Mouse (Mus musculus): Measurements from ENCODE around the gene C4b. TPM values are rescaled to one million over a fixed set of nuclear protein-coding genes. Genes with fewer than 3 reads are reported as not detected.
A peak's percentile ranks its signal among the peaks of the same experiment; 100 is the strongest.
"Not testable (repeated sequence)": the region's sequence is repeated elsewhere in the genome, so short reads cannot be mapped to it uniquely, and the experiment has no call there.

Gene C4b
- total RNA-seq, 2 experiments from 2014 or later = 3.6 to 6.3 TPM

GRCm38 (mm10) chr17:34714181-34714907 is 29.3 kb downstream of the C4b start:
- intact Hi-C loops (cut with DNase I) = not testable (repeated sequence)

GRCm38 (mm10) chr17:34712951-34713350 is 30.7 kb downstream of the C4b start:
- intact Hi-C loops (cut with DNase I) = loop anchor here (2.0 kb wide), 1 partner anchor 60 kb away; no protein-coding TSS in a partner anchor
- peak; percentile 45 to 53 for DNase-seq

More at GRCm38 (mm10) chr17:34714181-34714907, 29.3 kb downstream of the C4b start:
- not testable (repeated sequence) for DNase-seq

GRCm38 (mm10) chr17:34706476-34706875 is 37.2 kb downstream of the C4b start:
- DNase-seq; intact Hi-C loops (cut with DNase I): not testable (repeated sequence)

GRCm38 (mm10) chr17:34700671-34701071 is 43.0 kb downstream of the C4b start:
- intact Hi-C loops (cut with DNase I) = no loop called here
- no peak for DNase-seq

- DNase-seq = no peak
- intact Hi-C loops (cut with DNase I) = no loop called here
Observed at GRCm38 (mm10) chr17:34699575-34700408, 43.9 kb downstream of the C4b start.

- intact Hi-C loops (cut with DNase I) = no loop called here
Observed at GRCm38 (mm10) chr17:34692906-34693305, 50.8 kb downstream of the C4b start.

GRCm38 (mm10) chr17:34690458-34690857 is 53.2 kb downstream of the C4b start:
- peak in 1 of 2 experiments; percentile 70 for DNase-seq

More at GRCm38 (mm10) chr17:34692906-34693305, 50.8 kb downstream of the C4b start:
- DNase-seq = peak; percentile 88 to 91

GRCm38 (mm10) chr17:34688889-34689288 is 54.8 kb downstream of the C4b start:
- intact Hi-C loops (cut with DNase I) = no loop called here
- DNase-seq = no peak

More at GRCm38 (mm10) chr17:34690458-34690857, 53.2 kb downstream of the C4b start:
- intact Hi-C loops (cut with DNase I) = no loop called here

- intact Hi-C loops (cut with DNase I) = no loop called here
- DNase-seq = peak; percentile 66 to 75
Observed at GRCm38 (mm10) chr17:34685120-34686110, 58.3 kb downstream of the C4b start.

GRCm38 (mm10) chr17:34684253-34684893 is 59.3 kb downstream of the C4b start:
- intact Hi-C loops (cut with DNase I) = no loop called here
- no peak for DNase-seq

- intact Hi-C loops (cut with DNase I) = no loop called here
- no peak for DNase-seq
Observed at GRCm38 (mm10) chr17:34683686-34684220, 59.9 kb downstream of the C4b start.

GRCm38 (mm10) chr17:34683179-34683578 is 60.5 kb downstream of the C4b start:
- intact Hi-C loops (cut with DNase I) = no loop called here
- no peak for DNase-seq

- intact Hi-C loops (cut with DNase I) = no loop called here
- DNase-seq = no peak
Observed at GRCm38 (mm10) chr17:34681881-34682536, 61.7 kb downstream of the C4b start.

- DNase-seq = no peak
- intact Hi-C loops (cut with DNase I) = no loop called here
Observed at GRCm38 (mm10) chr17:34681132-34681571, 62.5 kb downstream of the C4b start.

GRCm38 (mm10) chr17:34680621-34681020 is 63.1 kb downstream of the C4b start:
- intact Hi-C loops (cut with DNase I) = no loop called here

GRCm38 (mm10) chr17:34680191-34680590 is 63.5 kb downstream of the C4b start:
- no peak for DNase-seq
- intact Hi-C loops (cut with DNase I) = no loop called here

More at GRCm38 (mm10) chr17:34680621-34681020, 63.1 kb downstream of the C4b start:
- no peak for DNase-seq
